Mouse (Mus musculus) CH12.LX (cell line): ENCODE measurements at regions not wholly inside any gene's neighbourhood (a gene's known extent, or its start where the extent isn't known, plus 50 kb on each side); places are given as distances from the start of the nearest gene placed in this dataset.

Source experiments
- DNase-seq: peaks from one replicate; pipeline ENCODE4 v3.0.0-alpha.2; 2013; ENCODE audit errors: extremely low read depth
- H3K27ac ChIP-seq: 2 replicates; pipeline ENCODE4 v1.5.1; 2012; ENCODE audit warnings: low read depth, mild to moderate bottlenecking, control low read depth, moderate library complexity; ENCODE audit not compliant: insufficient read depth
- H3K27me3 ChIP-seq: replicated peaks from 2 replicates; pipeline ENCODE3; 2012; ENCODE audit warnings: inconsistent platforms
- H3K36me3 ChIP-seq, 2 experiments: replicated peaks in 1 of 2; 2 replicates each; pipeline versions ENCODE3 to v1.6.1; 2012; ENCODE audit warnings: inconsistent platforms in 1 of 2, low read length in 1 of 2, mild to moderate bottlenecking in 1 of 2, mixed read lengths in 1 of 2, moderate library complexity in 1 of 2; ENCODE audit not compliant: control insufficient read depth in 1 of 2, insufficient read depth in 1 of 2
- H3K4me1 ChIP-seq, 2 experiments: 2 replicates each; pipeline ENCODE4 v1.6.1; 2012; ENCODE audit warnings: inconsistent platforms in 1 of 2, moderate library complexity in 1 of 2; ENCODE audit not compliant: insufficient read depth in 2 of 2, control insufficient read depth in 1 of 2
- H3K4me2 ChIP-seq: 2 replicates; pipeline ENCODE4 v1.6.1; 2012; ENCODE audit warnings: low read depth, mild to moderate bottlenecking, control low read depth; ENCODE audit not compliant: poor library complexity, insufficient read depth, severe bottlenecking
- H3K4me3 ChIP-seq, 3 experiments: fragments of 150-350 bp in 1 of 3; sonication (generic) in 1 of 3; replicated peaks in 1 of 3; 2 replicates each; pipeline versions ENCODE3 to v1.5.1; 2011 to 2012; ENCODE audit warnings: low read depth in 2 of 3, low read length in 2 of 3, mild to moderate bottlenecking in 2 of 3, moderate library complexity in 2 of 3, control low read depth in 1 of 3, improper control_type of control experiment in 1 of 3, inconsistent platforms in 1 of 3, mixed read lengths in 1 of 3; ENCODE audit not compliant: poor library complexity in 1 of 3
- H3K79me2 ChIP-seq: replicated peaks from 2 replicates; pipeline ENCODE4 v1.6.1; 2012; ENCODE audit warnings: mild to moderate bottlenecking, moderate library complexity; ENCODE audit not compliant: control insufficient read depth, poor library complexity, insufficient read depth, severe bottlenecking; ENCODE audit errors: extremely low read depth
- H3K9ac ChIP-seq: 2 replicates; pipeline ENCODE4 v1.6.1; 2012; ENCODE audit warnings: low read depth, mild to moderate bottlenecking, control low read depth, moderate library complexity; ENCODE audit not compliant: insufficient read depth
- H3K9me3 ChIP-seq: replicated peaks from 2 replicates; pipeline ENCODE3; 2012; ENCODE audit warnings: low read length, inconsistent platforms, mixed read lengths
- CHD1 ChIP-seq: IDR thresholded peaks from 2 replicates; pipeline ENCODE4 v1.6.1; 2012; ENCODE audit warnings: low read depth, low read length, improper control_type of control experiment, inconsistent platforms
- GABPA ChIP-seq: IDR thresholded peaks from 2 replicates; pipeline ENCODE4 v1.6.1; 2012; ENCODE audit warnings: low read depth, low read length, improper control_type of control experiment, inconsistent platforms; ENCODE audit not compliant: insufficient replicate concordance
- HCFC1 ChIP-seq: IDR thresholded peaks from 2 replicates; pipeline ENCODE4 v1.6.1; 2012; ENCODE audit warnings: low read depth, mild to moderate bottlenecking, inconsistent platforms, low read length, improper control_type of control experiment
- IRF4 ChIP-seq: IDR thresholded peaks from 2 replicates; pipeline ENCODE4 v1.6.1; 2014; ENCODE audit warnings: low read depth, mild to moderate bottlenecking, inconsistent platforms, low read length, improper control_type of control experiment
- MAZ ChIP-seq: IDR thresholded peaks from 2 replicates; pipeline ENCODE4 v1.6.1; 2012; ENCODE audit warnings: low read depth, mild to moderate bottlenecking, inconsistent platforms, low read length, improper control_type of control experiment, moderate library complexity
- MEF2A ChIP-seq: IDR thresholded peaks from 2 replicates; pipeline ENCODE4 v1.6.1; 2014; ENCODE audit warnings: low read depth, mild to moderate bottlenecking, inconsistent platforms, low read length, improper control_type of control experiment, borderline replicate concordance
- MYC ChIP-seq: IDR thresholded peaks from 2 replicates; pipeline ENCODE4 v1.6.1; 2011; ENCODE audit warnings: low read depth, mild to moderate bottlenecking, improper control_type of control experiment, low read length
- NRF1 ChIP-seq: IDR thresholded peaks from 2 replicates; pipeline ENCODE4 v1.6.1; 2014; ENCODE audit warnings: low read depth, mild to moderate bottlenecking, inconsistent platforms, low read length, improper control_type of control experiment, moderate library complexity
- RAD21 ChIP-seq: IDR thresholded peaks from 2 replicates; pipeline ENCODE4 v1.6.1; 2011; ENCODE audit warnings: low read depth, mild to moderate bottlenecking, low read length, improper control_type of control experiment, moderate library complexity
- SIN3A ChIP-seq: IDR thresholded peaks from 2 replicates; pipeline ENCODE4 v1.6.1; 2012; ENCODE audit warnings: low read length, improper control_type of control experiment, inconsistent platforms
- TBP ChIP-seq: conservative IDR thresholded peaks from 2 replicates; pipeline ENCODE4 v1.6.1; 2011; ENCODE audit warnings: low read depth, low read length, improper control_type of control experiment
- USF2 ChIP-seq: conservative IDR thresholded peaks from 2 replicates; pipeline ENCODE4 v1.6.1; 2011; ENCODE audit warnings: low read depth, low read length, improper control_type of control experiment
- ZC3H11A ChIP-seq: IDR thresholded peaks from 2 replicates; pipeline ENCODE4 v1.6.1; 2012; ENCODE audit warnings: low read depth, mild to moderate bottlenecking, inconsistent platforms, low read length, improper control_type of control experiment
- ZKSCAN1 ChIP-seq: IDR thresholded peaks from 2 replicates; pipeline ENCODE4 v1.6.1; 2012; ENCODE audit warnings: low read depth, inconsistent platforms, low read length, improper control_type of control experiment, borderline replicate concordance
- dilution Hi-C: fragments of 300-500 bp; cut with MboI; formaldehyde crosslinking; loops from 2 replicates; pipeline ENCODE4 v1.14.3; 2020; ENCODE audit warnings: low sequenced_read_pairs; ENCODE audit not compliant: extremely low pct_unique_long_range_greater_than_20kb, extremely low pct_ligation_motif_present
- in situ Hi-C: fragments of 300-500 bp; cut with MboI; formaldehyde crosslinking; loops from 3 replicates; pipeline ENCODE4 v1.14.3; 2019; ENCODE audit warnings: low sequenced_read_pairs, low pct_ligation_motif_present, low pct_unique_long_range_greater_than_20kb, mixed read lengths

- DNase-seq: no peak
- Histone ChIP-seq H3K79me2 (no peaks in the 10 kb centered on the region), H3K9ac (no peak overlapping the region), H3K4me1 (peaks cover 21 to 41% of the 10 kb centered on the region in 2 experiments), H3K27me3 (no peaks in the 10 kb centered on the region)
- no peak for TF ChIP-seq NRF1
- no peak for TF ChIP-seq HCFC1
- TF ChIP-seq CHD1: no peak
- no peak for TF ChIP-seq MYC
- no peak for TF ChIP-seq IRF4
- no peak for TF ChIP-seq MEF2A
- TF ChIP-seq ZC3H11A: no peak
- TF ChIP-seq MAZ: no peak
- TF ChIP-seq ZKSCAN1: no peak
- TF ChIP-seq, all 38 proteins: peak for 0
- H3K36me3 ChIP-seq: no peaks in the 10 kb centered on the region
- no peak overlapping the region for H3K27ac ChIP-seq
- H3K9me3 ChIP-seq: no peaks in the 10 kb centered on the region
- no peak overlapping the region for H3K4me2 ChIP-seq
- H3K4me3 ChIP-seq: no peak overlapping the region
- in situ Hi-C loops: no loop called here
- dilution Hi-C loops: no loop called here
Measured at GRCm38 (mm10) chr15:85647593-85647992, 65.3 kb upstream of the Wnt7b start.

GRCm38 (mm10) chr15:85650241-85650640, 68.0 kb upstream of the Wnt7b start:
- no peak for TF ChIP-seq MYC
- no peak for TF ChIP-seq USF2
- TF ChIP-seq TBP: no peak
- TF ChIP-seq GABPA: no peak
- TF ChIP-seq SIN3A: no peak
- no peak for TF ChIP-seq RAD21
- TF ChIP-seq, all 38 proteins: peak for 0
- in situ Hi-C loops: no loop called here
- H3K4me2 ChIP-seq: no peak overlapping the region

More at GRCm38 (mm10) chr15:85650241-85650640, 68.0 kb upstream of the Wnt7b start:
- Histone ChIP-seq H3K9ac (no peak overlapping the region), H3K27me3 (no peaks in the 10 kb centered on the region), H3K36me3 (no peaks in the 10 kb centered on the region), H3K27ac (no peak overlapping the region), H3K9me3 (no peaks in the 10 kb centered on the region), H3K4me1 (peaks cover 24 to 36% of the 10 kb centered on the region in 2 experiments), H3K79me2 (no peaks in the 10 kb centered on the region), H3K4me3 (no peak overlapping the region)
- DNase-seq: no peak
- dilution Hi-C loops: no loop called here
